Mouse (Mus musculus) colon, adult 2 months (tissue): Measurements from ENCODE around the gene Hspb11. TPM values are rescaled to one million over a fixed set of nuclear protein-coding genes. Genes with fewer than 3 reads are reported as not detected.

Experiments used
- polyA plus RNA-seq: library from polyadenylated mRNA; depleted of rRNA; stranded (reverse); fragments of >200 nt; gene quantifications from 2 replicates; pipeline ENCODE4 v1.2.3, GENCODE M21; 2012; rRNA removed

The Hspb11 gene
- 3.6 and 5.5 TPM in 2 replicates for polyA plus RNA-seq

DNA sequence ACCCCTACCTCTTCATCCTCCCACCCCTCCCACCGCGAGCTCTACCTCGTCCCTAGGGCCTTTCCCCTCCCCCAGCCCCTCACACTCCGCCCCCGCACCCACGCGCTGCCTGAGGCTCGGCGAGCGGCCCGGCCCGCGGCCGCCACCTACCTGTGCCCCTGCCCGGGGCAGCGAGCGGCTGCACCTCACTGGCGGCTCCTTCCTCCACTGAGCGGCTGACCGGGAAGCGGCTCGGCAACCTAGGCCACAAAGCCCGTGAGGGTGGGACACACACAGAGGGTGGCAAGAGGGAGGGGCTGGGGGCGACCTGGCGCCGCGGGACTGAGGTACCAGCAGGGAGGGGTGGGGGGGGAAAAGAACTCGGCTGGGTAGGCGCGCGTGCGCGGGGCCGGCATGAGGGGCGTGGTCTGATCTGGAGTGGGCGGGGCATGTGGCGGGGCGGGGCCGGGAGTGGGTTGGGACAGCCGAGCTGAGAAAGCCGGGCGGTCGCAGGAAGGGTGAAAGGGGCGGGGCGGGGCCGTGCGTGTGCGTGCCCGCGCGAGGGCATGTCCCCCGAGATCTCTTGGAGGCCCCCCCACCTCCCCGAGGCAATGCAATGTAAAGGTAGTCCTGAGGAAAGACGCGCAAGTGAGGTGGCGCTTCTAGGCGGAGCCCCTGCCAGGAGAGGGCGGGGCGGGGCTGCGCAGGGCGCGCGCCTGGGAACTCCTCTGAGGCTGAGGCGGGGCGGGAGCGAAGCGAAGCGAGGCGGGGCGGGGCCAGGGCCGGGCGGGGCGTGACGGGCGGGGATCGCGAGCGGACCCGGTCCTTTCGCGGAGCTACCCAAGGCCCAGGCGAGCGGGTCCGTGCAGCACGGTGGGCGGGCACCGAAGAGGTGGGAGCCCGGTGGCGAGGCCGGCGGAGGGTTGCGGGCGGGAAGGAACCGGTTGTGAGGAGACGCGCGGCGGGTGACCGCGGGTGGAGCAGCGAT, at the start of gene Hspb11, which contains the start of gene Lrrc42:
Gene Hspb11, plus strand, starts transcription at position 469 of the 967 bp plus-strand sequence.
Gene Lrrc42, minus strand, starts transcription at position 408 of the 967 bp plus-strand sequence.

DNA sequence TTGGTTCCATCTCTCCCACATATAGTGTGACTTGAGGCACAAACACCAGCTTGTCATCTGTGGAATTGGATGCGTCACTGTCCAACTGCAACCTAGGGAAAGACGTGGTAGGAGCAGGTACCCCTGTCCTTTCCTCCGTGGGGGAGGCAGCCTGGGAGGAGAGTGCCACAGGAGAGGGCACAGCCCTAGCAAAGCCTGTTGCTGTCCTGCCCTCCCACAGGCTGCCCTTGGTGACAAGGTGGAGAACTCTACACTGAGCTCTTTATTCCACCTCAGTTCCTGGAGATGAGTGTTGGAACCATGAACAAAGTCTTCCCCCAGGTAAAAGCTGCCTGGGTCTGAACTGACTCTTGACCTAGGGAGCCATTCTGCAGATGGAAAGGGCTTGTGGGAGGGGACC, 44.5 kb upstream of the Hspb11 start, which contains the start of gene Ldlrad1:
Gene Ldlrad1, plus strand, starts transcription at position 301 of the 400 bp plus-strand sequence.

DNA sequence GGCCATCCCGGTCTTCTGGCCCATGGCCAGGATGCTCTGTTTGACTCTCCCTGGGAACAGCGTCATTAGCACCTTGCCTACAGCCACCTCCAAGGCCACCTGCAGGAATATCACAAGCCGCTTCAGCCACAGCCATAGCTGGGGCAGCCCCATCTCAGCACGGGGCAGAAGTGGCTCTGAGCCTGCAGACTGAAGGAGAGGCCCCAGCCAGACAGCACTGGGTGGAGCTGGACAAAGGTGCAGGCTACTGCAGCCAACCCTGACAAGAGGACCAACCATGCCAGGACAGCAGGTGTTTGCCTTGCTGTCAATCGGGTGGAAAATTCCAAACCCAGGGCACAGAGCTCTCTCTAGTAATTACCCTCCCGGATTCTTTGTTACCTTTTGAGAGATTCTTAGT, 53.6 kb downstream of the Hspb11 start, which contains the start of gene Dio1:
Gene Dio1, minus strand, starts transcription at position 204 of the 400 bp plus-strand sequence.

DNA sequence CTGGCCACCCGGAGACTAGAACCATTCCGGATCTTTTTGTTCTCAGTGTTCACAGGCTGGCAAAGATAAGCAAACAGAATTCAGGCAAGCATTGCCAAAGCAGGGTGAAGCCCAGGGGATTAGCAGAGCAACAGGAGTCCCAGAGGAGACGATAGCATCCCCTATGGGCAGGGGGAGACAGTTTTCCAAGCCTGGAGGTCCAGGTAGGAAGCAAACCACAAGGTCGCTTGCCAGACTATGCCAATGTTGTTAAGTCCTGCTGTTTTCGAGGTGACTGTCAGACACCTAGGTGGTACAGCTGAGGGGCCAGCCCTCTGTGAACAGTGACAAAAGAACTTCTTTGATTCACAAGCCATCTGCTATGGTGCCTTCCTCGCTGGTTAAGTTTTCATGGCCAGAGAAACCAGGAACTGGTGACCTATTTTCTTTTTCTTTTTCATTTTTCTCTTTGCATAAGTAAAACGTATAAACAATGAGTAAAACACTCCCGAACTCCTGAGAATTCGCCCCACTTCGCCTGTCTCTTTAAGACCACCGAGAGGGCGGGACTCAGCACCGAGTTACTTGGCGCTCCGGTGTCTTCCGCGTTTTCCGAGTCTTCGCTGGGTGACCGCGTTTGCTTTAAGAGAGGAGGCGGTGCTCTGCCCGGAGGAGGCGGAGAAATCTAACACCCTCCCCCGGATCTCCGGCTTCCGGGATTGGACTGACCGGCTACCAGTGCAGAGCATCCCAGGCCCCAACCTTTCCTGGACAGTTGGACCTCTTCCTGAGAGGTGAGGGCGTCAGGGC, 60.5 kb downstream of the Hspb11 start, which contains the start of gene Yipf1:
Gene Yipf1, plus strand, starts transcription at position 674 of the 789 bp plus-strand sequence.

Other genes starting within 250 kb of the Hspb11 start
- gene Mrpl37, start 186.7 kb upstream of the Hspb11 start, polyA plus RNA-seq = 49.6 and 51.8 TPM in 2 replicates
- gene Cyb5rl, start 186.6 kb upstream of the Hspb11 start, polyA plus RNA-seq = 6.0 and 6.9 TPM in 2 replicates
- gene Cdcp2, start 156.7 kb upstream of the Hspb11 start, polyA plus RNA-seq = not detected in 2 replicates
- 523 and 724 TPM in 2 replicates for gene Tmem59, start 75.2 kb upstream of the Hspb11 start, polyA plus RNA-seq
- gene Tceanc2, start 74.5 kb upstream of the Hspb11 start, polyA plus RNA-seq = 6.9 and 7.2 TPM in 2 replicates
- 0.89 and 0.99 TPM in 2 replicates for gene Ldlrad1, start 44.4 kb upstream of the Hspb11 start, polyA plus RNA-seq
- gene Lrrc42, start 61 bp upstream of the Hspb11 start, polyA plus RNA-seq = 32.1 and 33.3 TPM in 2 replicates
- 42.5 and 54.8 TPM in 2 replicates for gene Dio1, start 53.6 kb downstream of the Hspb11 start, polyA plus RNA-seq
- gene Yipf1, start 60.8 kb downstream of the Hspb11 start, polyA plus RNA-seq = 82.5 and 98.2 TPM in 2 replicates
- 10.0 and 11.5 TPM in 2 replicates for gene Ndc1, start 114.2 kb downstream of the Hspb11 start, polyA plus RNA-seq
- gene Glis1, start 181.0 kb downstream of the Hspb11 start, polyA plus RNA-seq = 0.39 and 0.99 TPM in 2 replicates